Mouse (Mus musculus) left cerebral cortex, postnatal 25 days (tissue): ENCODE results near the gene Snx29. TPM values are rescaled to one million over a fixed set of nuclear protein-coding genes. Genes with fewer than 3 reads are reported as not detected.

Source experiments
- DNase-seq, 2 experiments: peaks; one replicate each; pipeline ENCODE4 v3.0.0; 2022; ENCODE audit warnings: low spot score in 2 of 2, mixed read lengths in 1 of 2
- intact Hi-C: fragments of 180-260 bp; cut with DNase I; formaldehyde crosslinking; loops from one replicate; pipeline ENCODE4 v1.15.1; 2025
- total RNA-seq, 2 experiments: library from RNA; stranded (reverse); gene quantifications; 2 replicates each; pipeline ENCODE4 v1.2.3; 2021

The Snx29 gene
- total RNA-seq, 2 experiments from 2014 or later, result 19.4 to 24.4 TPM

DNA sequence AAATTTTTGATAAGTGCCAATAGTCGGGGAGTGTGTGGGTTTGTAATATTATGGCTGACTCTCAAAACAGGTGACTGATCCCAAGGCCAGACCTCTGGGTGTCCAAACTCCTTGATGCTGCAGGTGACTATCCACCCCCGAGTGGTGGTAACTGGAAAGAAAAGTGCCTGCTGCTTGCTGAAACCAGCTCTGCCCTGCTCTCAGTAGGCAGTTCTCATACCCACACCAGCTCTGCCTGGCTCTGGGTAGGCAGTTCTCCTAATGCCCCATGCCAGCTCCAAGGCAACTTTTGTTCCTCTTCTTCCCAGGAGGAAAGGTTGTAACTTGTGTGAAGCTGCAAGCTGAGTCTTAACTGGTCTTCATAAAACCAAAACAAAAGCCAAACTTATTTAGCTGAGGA, 321.7 kb downstream of the Snx29 start:
- no peak for DNase-seq
- intact Hi-C loops, result no loop called here

DNA sequence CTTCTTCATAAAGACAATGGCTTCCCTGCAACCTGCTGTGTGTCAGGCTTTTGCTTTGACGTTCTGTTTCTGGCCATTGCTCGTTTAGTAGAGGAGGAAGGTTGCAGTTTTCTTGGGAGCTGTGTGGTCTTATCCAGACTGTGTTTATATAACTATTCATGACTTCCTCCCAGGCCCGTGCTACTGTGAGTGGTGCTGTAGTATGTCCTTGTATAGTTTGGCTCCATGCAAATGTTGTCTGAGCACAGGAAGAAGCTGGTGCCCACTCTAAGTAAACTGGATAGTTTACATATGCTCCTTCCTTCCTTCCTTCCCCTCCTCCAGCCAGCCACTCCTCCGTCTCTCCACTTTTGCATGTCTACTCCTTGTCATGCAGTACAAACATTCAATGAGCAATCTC, 323.0 kb downstream of the Snx29 start:
- DNase-seq, result peak in 1 of 2 experiments; percentile 58
- intact Hi-C loops, result no loop called here

DNA sequence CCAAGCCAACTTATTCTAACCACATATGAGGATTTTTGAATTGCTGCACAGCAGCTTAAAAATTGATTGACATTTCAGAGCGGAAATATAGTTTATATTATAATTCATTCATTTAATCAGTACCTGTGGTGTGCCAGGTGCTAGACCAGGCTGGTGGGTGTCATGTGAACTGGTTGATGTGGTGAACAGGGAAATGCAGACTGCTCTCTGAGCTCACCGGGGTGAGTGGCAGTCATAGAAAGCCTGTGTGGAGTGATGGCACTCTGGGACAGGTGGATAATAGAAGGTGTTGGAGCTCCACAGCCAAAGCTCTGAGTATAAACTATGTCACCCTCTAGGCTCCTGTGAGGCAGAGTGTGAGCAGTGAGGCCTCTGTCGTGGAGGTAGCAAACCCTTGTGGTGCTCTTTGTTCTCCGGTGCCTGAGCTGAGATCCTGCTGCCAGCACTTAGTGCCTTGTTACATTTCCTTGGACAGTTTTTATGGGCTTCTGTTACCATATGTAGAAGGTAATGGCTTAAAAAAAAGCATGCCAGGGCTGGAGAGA, 324.1 kb downstream of the Snx29 start:
- intact Hi-C loops, result no loop called here

DNA sequence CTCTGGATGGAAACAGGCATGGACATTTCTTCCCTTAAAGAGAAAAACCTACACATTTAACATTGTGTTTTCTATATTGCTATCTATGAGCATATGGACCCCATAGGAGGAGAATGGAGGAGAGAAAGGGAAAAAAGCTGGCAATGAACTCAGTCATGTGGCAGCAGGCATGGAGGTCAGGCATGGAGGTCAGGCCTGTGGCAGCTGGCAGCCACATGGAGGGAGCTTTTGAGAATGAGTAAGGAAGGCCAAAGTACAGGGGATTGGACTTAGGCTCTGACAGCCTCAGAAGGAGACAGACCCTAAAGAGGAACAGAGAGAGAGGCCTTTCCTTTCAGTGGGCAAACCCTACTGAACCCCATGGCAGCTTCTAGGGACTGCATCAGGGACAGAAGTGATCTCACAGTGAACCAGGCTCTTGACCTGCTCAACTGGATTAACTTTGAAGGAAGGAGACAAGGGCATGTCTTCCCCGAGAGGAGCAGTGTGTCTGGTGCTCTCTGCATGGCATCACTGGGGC, 325.5 kb downstream of the Snx29 start:
- intact Hi-C loops, result no loop called here
- no peak for DNase-seq

More for the DNA sequence above, 324.1 kb downstream of the Snx29 start:
- no peak for DNase-seq

DNA sequence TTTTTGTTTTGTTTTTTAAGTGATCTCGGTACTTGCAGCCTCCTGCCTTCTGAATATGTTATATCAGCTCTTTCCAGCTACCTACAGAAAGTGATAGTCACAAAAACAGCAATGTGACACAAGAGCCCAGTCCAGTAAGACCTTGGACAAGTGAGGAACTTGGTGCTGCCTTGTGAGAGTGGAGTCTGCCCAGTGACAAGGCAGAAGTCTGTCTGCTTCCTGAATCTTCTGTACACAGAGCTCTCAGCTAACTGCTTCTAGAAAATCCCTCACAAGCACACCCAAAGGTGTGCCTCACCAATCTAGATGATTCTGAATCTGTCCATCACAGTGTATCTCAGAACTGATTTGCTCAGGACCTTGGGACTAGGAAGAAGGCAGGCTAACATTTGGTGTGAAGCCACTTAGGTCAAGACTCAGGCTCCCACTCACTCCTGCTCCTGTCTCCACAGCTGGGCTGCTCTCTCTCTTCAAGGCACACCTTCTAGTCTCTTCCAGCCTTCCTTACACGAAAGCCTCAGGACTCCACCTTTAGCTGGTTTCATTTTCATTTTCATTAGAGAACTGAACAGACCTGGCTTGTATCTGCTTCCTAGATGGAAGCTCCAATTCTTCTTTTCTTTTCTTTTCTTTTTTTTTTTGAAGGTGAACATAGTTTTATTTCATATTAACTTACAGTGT, 330.1 kb downstream of the Snx29 start:
- DNase-seq, result no peak
- intact Hi-C loops, result no loop called here

DNA sequence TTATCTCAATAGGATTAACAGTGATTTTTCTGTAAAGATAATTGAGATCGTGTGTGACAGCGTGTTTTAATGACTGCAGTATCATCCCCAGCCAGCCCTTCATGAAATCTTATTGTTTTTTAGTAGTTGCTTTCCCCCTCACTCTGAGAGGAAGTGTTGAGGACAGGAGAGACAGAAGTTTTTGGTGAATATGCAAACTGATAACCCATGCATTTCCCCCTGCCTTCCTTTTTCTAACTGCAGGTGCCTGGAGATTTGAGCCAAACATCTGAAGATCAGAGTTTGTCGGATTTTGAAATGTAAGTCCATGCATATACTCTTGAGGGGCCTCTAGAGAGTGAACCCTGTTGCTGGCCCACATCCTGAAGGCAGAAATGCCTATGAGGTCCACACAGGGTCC, 333.2 kb downstream of the Snx29 start:
- no peak for DNase-seq
- intact Hi-C loops, result no loop called here

DNA sequence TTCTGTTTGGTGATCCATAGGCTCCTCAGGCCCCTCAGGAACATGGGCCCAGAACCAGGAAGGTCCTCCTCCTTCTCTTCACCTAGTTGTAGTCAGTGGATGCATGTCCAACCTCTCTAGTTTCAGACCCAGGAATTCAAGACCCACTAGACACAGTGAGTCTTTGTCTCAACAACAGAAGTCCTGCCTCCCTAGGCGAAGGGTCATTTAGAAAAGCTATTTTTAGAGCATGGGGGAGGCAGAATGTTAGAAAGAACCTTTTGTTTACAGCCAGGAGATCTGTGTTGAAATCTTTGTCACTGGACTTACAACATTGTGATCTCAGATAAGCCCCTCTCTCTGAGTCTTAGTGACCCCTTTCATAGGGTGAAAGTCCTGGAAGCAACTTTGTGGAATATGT, 334.4 kb downstream of the Snx29 start:
- DNase-seq, result no peak
- intact Hi-C loops, result no loop called here

DNA sequence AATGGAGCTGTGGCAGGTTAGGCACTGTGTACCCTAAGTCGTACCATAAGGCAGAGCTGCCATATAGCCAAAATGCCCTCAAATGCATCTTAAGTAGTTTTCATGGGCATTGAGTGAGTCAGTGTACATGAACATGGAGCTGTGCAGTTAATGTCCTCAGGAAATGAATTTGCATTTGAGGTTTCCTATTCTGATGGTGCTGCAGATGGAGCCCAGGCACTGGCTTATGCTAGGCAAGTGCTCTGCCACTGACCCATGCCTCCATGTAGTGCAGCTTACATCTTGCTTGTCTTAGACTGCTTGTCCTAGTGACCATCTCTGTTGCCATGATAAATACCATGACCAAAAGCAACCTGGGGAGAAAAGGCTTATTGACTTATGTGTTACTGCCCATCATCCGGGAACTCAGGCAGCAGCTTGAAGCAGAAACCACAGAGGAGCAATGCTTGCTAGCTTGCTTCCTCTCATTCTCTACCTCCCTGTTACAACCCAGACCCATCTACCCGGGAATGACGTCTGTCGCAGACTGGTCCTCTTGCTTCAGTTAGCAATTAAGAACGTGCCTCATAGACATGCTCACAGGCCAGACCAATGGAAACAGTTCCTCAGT, 336.5 kb downstream of the Snx29 start:
- DNase-seq, result no peak
- intact Hi-C loops, result no loop called here

DNA sequence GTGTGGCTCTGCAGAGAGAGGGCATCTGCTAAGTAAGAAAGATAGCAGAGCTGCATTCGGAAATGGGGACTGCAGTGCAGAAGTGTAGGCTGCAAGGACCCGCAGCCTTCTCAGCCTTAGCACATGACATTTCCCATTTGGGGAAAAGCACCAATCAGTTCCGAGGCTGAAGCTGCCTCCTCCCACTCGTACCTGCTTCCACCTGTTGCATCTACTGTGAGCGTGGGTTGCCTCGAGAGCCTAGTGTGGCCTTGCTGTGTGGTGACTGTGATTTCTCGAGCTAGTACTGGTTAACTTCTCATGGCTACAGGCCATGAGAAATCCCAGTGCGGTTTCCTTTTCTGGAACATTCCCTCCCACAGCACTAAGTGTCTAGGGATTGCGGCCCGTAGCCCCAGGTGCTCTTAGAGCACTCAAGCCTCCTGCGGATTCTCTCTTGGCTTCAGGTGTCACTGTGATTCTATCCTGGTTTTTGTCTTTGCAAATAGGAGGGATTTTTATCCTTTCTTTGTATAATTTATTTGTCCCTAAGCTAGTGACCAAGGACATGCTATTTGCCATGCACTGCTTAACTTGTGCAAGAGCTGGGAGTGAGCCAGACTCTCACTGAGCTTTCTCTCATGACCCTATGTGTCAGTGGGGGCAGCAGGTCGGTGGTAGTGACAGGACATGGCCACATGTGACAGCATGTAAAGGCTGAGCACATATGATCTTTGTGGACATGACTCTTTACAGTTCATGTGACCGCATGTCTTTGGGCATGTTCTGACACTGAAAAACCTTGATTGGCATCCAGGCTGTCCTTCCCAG, 342.4 kb downstream of the Snx29 start:
- peak in 1 of 2 experiments; percentile 77 for DNase-seq

DNA sequence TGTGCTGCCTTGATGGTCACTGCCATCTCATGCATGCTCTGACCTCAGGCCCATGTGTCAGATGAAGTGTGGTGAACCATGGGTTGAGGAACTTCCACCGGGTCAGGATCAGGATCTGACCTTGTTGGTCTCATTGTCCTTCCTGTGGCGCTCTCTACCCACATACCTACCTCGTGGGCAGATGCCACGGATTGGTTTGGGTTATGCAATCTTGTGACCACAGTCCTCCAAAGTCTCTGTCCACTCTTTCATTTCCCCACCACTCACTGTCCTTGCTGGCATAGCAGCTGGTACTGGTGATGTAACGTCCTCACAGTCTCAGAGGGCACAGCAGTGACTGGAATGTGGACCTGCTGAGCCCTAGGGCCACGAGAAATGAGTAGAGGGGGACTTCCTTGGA, 343.2 kb downstream of the Snx29 start:
- DNase-seq, result no peak
- intact Hi-C loops, result loop anchor here (5.0 kb wide), 1 partner anchor 139 kb away; no protein-coding TSS in a partner anchor

More for the DNA sequence above, 342.4 kb downstream of the Snx29 start:
- intact Hi-C loops, result loop anchor here (5.0 kb wide), 1 partner anchor 138 kb away; no protein-coding TSS in a partner anchor

DNA sequence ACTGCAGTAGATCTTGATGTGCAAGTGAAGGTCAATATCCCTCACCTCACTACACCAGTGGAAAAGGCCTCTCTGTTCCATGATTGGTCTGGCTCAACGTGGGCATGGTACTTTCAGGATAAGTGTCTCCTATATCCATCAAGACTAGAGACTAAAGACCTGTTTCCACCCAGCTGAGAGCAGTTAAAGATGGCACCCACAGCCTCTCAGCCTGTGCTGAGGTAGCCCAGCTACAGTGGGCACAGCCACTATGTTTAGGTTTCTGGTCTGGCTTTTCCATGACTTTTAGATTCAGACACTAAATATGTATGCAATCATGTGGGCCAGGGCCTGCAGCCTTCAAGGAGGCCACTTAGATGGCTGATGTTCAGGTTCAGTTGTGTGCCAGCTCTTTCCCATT, 345.7 kb downstream of the Snx29 start:
- intact Hi-C loops, result loop anchor here (5.0 kb wide), 1 partner anchor 141 kb away; no protein-coding TSS in a partner anchor

DNA sequence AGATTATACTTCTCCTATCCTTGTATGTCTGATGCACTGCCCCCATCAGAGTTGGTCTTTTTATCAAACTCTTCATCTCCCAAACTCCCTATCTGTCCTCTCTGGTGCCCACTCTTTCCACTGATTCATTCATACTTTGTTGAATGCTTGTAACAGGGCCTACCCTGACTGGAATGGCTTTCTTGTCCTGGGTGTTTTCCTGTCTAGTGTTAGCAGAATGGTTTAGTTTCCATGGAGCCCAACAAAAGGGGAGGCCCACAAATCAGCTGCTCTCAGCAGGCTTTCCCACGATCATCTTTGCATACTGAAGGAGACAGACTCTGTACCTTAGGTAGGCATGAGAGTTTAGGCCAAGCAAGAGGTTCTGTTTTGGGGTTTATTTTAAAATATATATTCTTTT, 346.2 kb downstream of the Snx29 start:
- no peak for DNase-seq
- intact Hi-C loops, result loop anchor here (5.0 kb wide), 1 partner anchor 142 kb away; no protein-coding TSS in a partner anchor

More for the DNA sequence above, 345.7 kb downstream of the Snx29 start:
- DNase-seq, result no peak

DNA sequence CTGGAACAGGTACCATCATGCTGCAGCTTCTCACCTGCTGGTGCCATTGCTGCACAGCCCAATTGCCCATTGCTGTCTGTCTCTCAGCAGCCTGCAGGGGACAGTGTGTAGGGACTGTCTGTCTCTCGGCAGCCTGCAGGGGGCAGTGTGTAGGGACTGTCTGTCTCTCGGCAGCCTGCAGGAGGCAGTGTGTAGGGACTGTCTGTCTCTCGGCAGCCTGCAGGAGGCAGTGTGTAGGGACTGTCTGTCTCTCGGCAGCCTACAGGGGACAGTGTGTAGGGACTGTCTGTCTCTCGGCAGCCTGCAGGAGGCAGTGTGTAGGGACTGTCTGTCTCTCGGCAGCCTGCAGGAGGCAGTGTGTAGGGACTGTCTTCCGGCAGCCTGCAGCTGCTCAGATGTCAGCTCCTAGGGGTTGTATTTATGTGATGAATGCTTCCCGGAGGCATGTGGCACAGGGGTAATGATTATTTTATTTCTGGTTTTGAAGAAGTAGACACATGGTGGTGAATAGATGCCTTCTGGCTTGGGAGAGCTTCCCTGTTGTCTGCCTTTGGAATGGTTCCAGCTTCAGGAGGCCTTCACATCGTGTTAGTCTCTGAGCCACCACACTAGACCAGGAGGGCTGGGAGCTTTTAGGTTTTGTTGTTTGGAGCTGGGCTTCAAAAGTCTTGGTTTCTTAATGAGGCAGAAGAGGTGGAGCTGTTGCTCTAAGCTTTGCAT, 347.7 kb downstream of the Snx29 start:
- DNase-seq, result no peak
- intact Hi-C loops, result no loop called here

DNA sequence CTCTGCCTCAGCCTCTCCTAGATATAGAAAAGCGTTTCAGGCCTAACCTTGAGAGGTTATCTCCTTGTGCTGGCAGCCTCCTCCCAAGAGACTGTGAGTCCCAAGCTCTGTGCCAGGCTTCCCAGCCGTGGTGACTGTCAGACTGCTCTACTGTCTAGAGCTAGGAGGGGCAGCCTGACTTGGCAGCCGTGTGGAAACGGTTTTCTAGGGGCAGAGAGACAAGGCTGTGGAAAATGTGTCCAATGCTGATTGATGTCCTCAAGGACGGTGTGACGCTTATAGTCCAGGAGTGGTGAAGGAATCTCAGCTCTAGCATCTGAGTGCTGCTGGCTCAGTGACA, 348.2 kb downstream of the Snx29 start:
- DNase-seq, result peak in 1 of 2 experiments; percentile 37
- intact Hi-C loops, result no loop called here

DNA sequence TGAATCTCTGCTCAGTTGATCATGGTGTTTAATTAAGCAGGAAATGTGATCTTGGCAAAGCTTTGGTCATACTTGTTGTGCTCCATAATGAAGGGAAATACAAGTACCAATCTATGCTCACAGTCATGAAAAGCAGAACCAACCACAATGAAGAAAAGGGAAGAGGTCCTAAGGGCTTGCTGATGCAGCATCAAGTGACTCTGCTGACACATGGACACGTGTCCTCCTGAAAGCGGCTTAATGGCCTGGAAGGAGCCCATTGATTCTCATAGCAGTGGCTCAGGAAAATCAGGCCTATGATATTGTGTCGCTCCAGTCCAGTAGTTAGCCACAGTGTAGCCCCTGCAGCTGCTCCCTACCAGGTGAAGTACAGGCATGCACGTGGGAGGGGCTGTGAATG, 353.3 kb downstream of the Snx29 start:
- DNase-seq, result no peak
- intact Hi-C loops, result no loop called here

DNA sequence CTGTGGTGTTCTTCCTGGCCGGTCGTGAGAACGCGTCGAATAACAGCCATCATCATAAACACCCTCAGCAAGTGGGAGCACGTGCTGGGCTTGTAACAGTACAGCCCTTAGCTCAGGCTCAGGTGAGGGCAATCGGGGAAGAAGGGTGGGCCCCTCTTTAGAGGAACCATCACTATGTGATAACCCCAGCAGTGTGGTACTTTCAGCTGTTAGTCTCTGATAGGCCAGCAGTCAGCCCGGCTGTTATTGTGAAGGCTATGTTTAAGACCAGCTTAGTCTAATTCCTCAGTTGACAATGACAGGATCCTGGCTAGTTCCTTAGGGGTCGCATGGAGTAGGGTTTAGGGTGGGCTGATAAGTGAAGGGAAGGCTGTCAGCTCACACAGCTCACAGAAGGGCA, 362.6 kb downstream of the Snx29 start:
- no peak for DNase-seq
- intact Hi-C loops, result no loop called here

DNA sequence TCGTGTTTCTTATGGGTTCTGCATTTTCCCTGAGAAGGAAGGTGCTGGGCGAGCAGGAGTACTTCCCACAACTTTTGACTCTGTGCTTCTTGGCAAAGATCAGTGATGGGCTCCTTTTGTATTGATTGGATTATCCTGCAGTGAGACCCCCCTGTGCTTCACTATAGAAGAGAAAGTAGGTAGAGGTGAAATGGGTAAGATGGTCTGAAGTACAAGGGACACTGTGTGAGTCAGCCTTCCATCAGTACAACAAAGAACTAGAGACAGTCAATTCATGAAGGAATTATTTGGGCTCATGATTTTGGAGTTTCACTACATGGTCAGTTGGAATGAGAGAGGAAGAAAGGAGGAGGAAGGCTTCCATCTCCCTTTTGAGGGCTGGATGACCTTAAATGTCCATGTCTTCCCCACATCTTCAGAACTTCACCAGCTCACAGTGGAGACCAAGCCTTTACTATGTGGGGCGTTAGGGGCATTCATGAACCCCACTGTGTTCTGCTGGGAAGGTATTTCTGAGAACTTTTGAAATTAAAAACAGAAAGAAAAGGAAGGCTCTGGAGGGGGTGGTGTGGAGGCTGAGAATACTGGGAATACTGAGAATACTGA, 363.1 kb downstream of the Snx29 start:
- intact Hi-C loops, result no loop called here
- no peak for DNase-seq

DNA sequence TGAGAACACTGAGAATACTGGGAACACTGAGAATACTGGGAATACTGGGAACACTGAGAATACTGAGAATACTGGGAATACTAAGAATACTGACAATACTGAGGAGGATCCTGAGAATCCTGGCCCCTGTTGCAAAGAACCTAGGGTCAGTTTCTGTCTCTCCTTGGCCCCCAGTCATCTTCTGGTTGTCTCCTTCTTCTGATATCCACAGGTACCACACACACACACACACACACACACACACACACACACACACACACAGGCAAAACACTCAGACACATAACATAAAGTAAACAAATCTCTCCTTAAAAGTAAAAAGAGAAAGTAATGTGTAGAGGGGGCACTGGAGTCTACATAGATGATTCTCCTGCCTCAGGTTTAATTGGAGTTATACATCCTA, 365.1 kb downstream of the Snx29 start:
- intact Hi-C loops, result no loop called here
- no peak for DNase-seq
